Mouse (Mus musculus) heart, embryonic 11.5 days (tissue): ENCODE measurements around the gene Synpr. TPM values are rescaled to one million over a fixed set of nuclear protein-coding genes. Genes with fewer than 3 reads are reported as not detected.

Experiments
- ATAC-seq: fragments of 200-750 bp; cut with Nextera tagmentation; replicated peaks from 2 replicates; pipeline ENCODE4 v1.8.0; 2017; ENCODE audit warnings: moderate library complexity; ENCODE audit not compliant: insufficient number of reproducible peaks, low FRiP score, low TSS enrichment
- H3K27ac ChIP-seq: fragments of 300-500 bp; sonication (generic); 2 replicates; pipeline ENCODE4 v1.5.1; 2014; ENCODE audit warnings: mild to moderate bottlenecking, low read depth, low read length
- H3K27me3 ChIP-seq: fragments of 300-500 bp; sonication (generic); 2 replicates; pipeline ENCODE4 v1.6.1; 2014; ENCODE audit warnings: mild to moderate bottlenecking, low read length, mixed read lengths; ENCODE audit not compliant: control insufficient read depth, insufficient read depth
- H3K36me3 ChIP-seq: fragments of 300-500 bp; sonication (generic); 2 replicates; pipeline ENCODE4 v1.6.1; 2014; ENCODE audit warnings: mild to moderate bottlenecking, low read length, moderate library complexity, mixed read lengths; ENCODE audit not compliant: control insufficient read depth, insufficient read depth
- H3K4me1 ChIP-seq: fragments of 300-500 bp; sonication (generic); 2 replicates; pipeline ENCODE4 v1.6.1; 2014; ENCODE audit warnings: low read length; ENCODE audit not compliant: control insufficient read depth, insufficient read depth
- H3K4me2 ChIP-seq: fragments of 300-500 bp; sonication (generic); 2 replicates; pipeline ENCODE4 v1.6.1; 2014; ENCODE audit warnings: mild to moderate bottlenecking, moderate library complexity
- H3K4me3 ChIP-seq: fragments of 300-500 bp; sonication (generic); 2 replicates; pipeline ENCODE4 v1.5.1; 2014; ENCODE audit warnings: low read depth, low read length
- H3K9ac ChIP-seq: fragments of 300-500 bp; sonication (generic); 2 replicates; pipeline ENCODE4 v1.6.1; 2014; ENCODE audit warnings: mild to moderate bottlenecking, low read depth, low read length, moderate library complexity
- H3K9me3 ChIP-seq: fragments of 300-500 bp; sonication (generic); replicated peaks from 2 replicates; pipeline ENCODE4 v1.6.1; 2016; ENCODE audit warnings: low read length; ENCODE audit not compliant: control insufficient read depth
- WGBS: fragments of 180-500 bp; shearing (Covaris S2); extraction: QIAGEN DNeasy Blood & Tissue Kit; methylation state at CpG from one replicate; pipeline ENCODE4 v1.1.7; 2014; ENCODE audit not compliant: insufficient replicate concordance; 5-methylcytosine and 5-hydroxymethylcytosine counted together
- polyA plus RNA-seq: library from polyadenylated mRNA; unstranded; fragments of >200 nt; fragmentation: Nextera tagmentation; extraction: Ambion mirVana; gene quantifications from 2 replicates; pipeline ENCODE4 v1.2.1, GENCODE M21; 2014

Gene Synpr
- polyA plus RNA-seq, 1 experiment from 2014 or later: 0.69 TPM

GRCm38 (mm10) chr14:13283211-13283610 is 1.4 kb upstream of the Synpr start:
- Histone ChIP-seq H3K27me3 (peaks cover 9% of the 10 kb centered on the region; the same call in 1 of the 2 replicates), H3K9ac (no peak overlapping the region), H3K36me3 (no peaks in the 10 kb centered on the region), H3K4me2 (no peak overlapping the region), H3K9me3 (no peaks in the 10 kb centered on the region), H3K4me1 (no peaks in the 10 kb centered on the region), H3K27ac (no peak overlapping the region), H3K4me3 (no peak overlapping the region)
- ATAC-seq: no peak
- 76% methylated on average over 4 of the region's 4 CpGs for WGBS

GRCm38 (mm10) chr14:13284845-13285198 is 242 bp downstream of the Synpr start:
- Histone ChIP-seq H3K4me3 (peak overlapping the region; percentile 36), H3K4me2 (peak overlapping the region; percentile 66), H3K27me3 (peaks cover 9% of the 10 kb centered on the region; the same call in 1 of the 2 replicates), H3K4me1 (no peaks in the 10 kb centered on the region), H3K27ac (no peak overlapping the region), H3K9me3 (no peaks in the 10 kb centered on the region), H3K9ac (no peak overlapping the region), H3K36me3 (no peaks in the 10 kb centered on the region)
- WGBS: 15% methylated on average over 13 of the region's 13 CpGs
- ATAC-seq: no peak; the same call in 1 of the 2 replicates

- Histone ChIP-seq H3K4me2 (no peak overlapping the region), H3K27ac (no peak overlapping the region), H3K27me3 (peaks cover 9% of the 10 kb centered on the region; the same call in 1 of the 2 replicates), H3K9ac (no peak overlapping the region), H3K4me1 (no peaks in the 10 kb centered on the region), H3K9me3 (no peaks in the 10 kb centered on the region), H3K36me3 (no peaks in the 10 kb centered on the region), H3K4me3 (no peak overlapping the region)
- 66% methylated on average over 10 of the region's 10 CpGs for WGBS
- ATAC-seq: no peak
Measured at GRCm38 (mm10) chr14:13285341-13286130, 956 bp downstream of the Synpr start.

- no peaks in the 10 kb centered on the region for H3K4me1 ChIP-seq
- no peaks in the 10 kb centered on the region for H3K27me3 ChIP-seq
- 78% methylated on average over 3 of the region's 3 CpGs for WGBS
- H3K27ac ChIP-seq: no peak overlapping the region
- H3K9me3 ChIP-seq: no peaks in the 10 kb centered on the region
- H3K4me2 ChIP-seq: no peak overlapping the region
- ATAC-seq: no peak
- H3K36me3 ChIP-seq: no peaks in the 10 kb centered on the region
- H3K4me3 ChIP-seq: no peak overlapping the region
- no peak overlapping the region for H3K9ac ChIP-seq
Measured at GRCm38 (mm10) chr14:13294200-13294599, 9.6 kb downstream of the Synpr start.

GRCm38 (mm10) chr14:13314323-13314722 is 29.7 kb downstream of the Synpr start:
- Histone ChIP-seq H3K27me3 (no peaks in the 10 kb centered on the region), H3K4me1 (no peaks in the 10 kb centered on the region), H3K36me3 (no peaks in the 10 kb centered on the region), H3K4me2 (no peak overlapping the region), H3K9me3 (no peaks in the 10 kb centered on the region), H3K9ac (no peak overlapping the region), H3K4me3 (no peak overlapping the region), H3K27ac (no peak overlapping the region)
- no peak for ATAC-seq
- WGBS: 47% methylated on average over 1 of the region's 1 CpGs

- 66% methylated on average over 2 of the region's 2 CpGs for WGBS
- H3K9ac ChIP-seq: no peak overlapping the region
Measured at GRCm38 (mm10) chr14:13328461-13328860, 43.9 kb downstream of the Synpr start.

GRCm38 (mm10) chr14:13332497-13333306 is 48.1 kb downstream of the Synpr start:
- Histone ChIP-seq H3K4me3 (no peak overlapping the region), H3K4me1 (no peaks in the 10 kb centered on the region), H3K9me3 (no peaks in the 10 kb centered on the region), H3K27me3 (no peaks in the 10 kb centered on the region), H3K9ac (no peak overlapping the region), H3K36me3 (no peaks in the 10 kb centered on the region), H3K27ac (no peak overlapping the region), H3K4me2 (no peak overlapping the region)
- ATAC-seq: no peak
- WGBS: 62% methylated on average over 10 of the region's 10 CpGs

More at GRCm38 (mm10) chr14:13328461-13328860, 43.9 kb downstream of the Synpr start:
- Histone ChIP-seq H3K27ac (no peak overlapping the region), H3K4me3 (no peak overlapping the region), H3K9me3 (no peaks in the 10 kb centered on the region), H3K27me3 (no peaks in the 10 kb centered on the region), H3K4me1 (no peaks in the 10 kb centered on the region), H3K4me2 (no peak overlapping the region), H3K36me3 (no peaks in the 10 kb centered on the region)
- ATAC-seq: no peak

GRCm38 (mm10) chr14:13333372-13333771 is 48.8 kb downstream of the Synpr start:
- Histone ChIP-seq H3K27ac (no peak overlapping the region), H3K36me3 (no peaks in the 10 kb centered on the region), H3K9me3 (no peaks in the 10 kb centered on the region), H3K4me1 (no peaks in the 10 kb centered on the region), H3K27me3 (no peaks in the 10 kb centered on the region), H3K9ac (no peak overlapping the region), H3K4me3 (no peak overlapping the region), H3K4me2 (no peak overlapping the region)
- 62% methylated on average over 5 of the region's 5 CpGs for WGBS
- no peak for ATAC-seq
